Mouse (Mus musculus): ENCODE results near the gene Asxl2.

Gene Asxl2

GRCm38 (mm10) chr12:3426530-3427034 is at the start of gene Asxl2:
Asxl2 (plus strand) TSS chr12:3426857.
- peak; percentile 95 for ATAC-seq (ENCODE audit: low TSS enrichment)

GRCm38 (mm10) chr12:3377190-3377589 is 49.5 kb upstream of the Asxl2 start:
- no peak for ATAC-seq (ENCODE audit: low TSS enrichment)

DNA sequence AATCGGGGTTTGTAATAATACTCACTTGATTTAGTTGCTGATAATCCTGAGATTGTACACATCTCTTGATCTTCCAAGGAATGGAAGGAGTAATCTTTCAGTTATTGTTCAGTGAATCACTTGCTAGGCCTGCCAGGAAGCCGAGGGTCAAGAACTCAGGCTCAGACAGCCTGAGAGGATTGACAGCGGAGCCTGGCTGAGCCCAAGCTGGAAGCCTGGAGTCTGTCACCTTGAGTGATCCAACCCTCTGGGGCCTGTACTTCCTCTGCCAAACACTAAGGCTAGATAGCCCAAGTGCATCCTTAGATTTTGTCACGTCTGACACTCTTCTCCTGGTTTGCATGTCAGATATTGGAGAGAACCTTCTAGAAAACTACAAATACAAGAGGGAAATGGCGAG is 48.9 kb upstream of the Asxl2 start:
- ATAC-seq (ENCODE audit: low TSS enrichment) = no peak

DNA sequence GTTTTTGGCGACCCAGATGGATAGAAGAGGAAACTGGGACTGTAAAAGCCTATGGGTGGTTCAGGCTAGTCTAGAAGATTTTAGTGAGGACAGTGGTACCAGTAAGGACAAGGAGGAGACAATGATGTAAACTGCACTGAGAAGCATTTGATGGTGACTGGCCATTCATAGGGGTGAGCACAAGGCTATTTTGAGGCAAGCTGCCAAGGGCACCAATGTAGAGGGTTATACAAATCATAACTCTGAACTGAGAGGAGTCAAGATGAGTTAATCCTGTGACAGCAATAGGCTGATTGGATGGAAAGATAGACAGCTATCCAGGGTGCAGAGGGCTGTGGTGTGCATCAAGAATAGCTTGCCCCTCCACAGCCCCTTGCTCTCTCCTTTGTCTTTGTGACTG is 41.8 kb upstream of the Asxl2 start:
- ATAC-seq (ENCODE audit: low TSS enrichment) = no peak

DNA sequence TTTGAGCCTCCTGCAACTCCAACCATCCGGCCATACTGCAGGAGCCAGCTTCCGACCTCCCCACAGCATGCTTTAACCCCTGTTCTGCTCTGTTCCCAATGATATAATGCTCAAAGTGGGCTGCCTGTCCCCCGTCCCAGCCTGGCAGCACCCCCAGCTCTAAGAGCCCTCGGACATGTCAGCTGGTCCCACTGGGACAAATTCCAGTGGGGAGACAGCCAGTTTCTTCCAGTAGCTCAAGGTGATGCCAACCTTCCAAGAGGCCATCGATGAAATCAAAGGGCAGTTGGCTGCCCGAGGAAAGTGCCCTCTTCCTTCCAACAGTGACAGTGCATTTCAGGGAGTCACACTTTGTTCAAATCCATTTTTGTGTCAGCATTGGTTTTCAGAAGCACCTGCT is 41.4 kb upstream of the Asxl2 start:
- no peak for ATAC-seq (ENCODE audit: low TSS enrichment)

- ATAC-seq (ENCODE audit: low TSS enrichment) = peak; percentile 53
These were observed 40.7 kb upstream of the Asxl2 start for GRCm38 (mm10) chr12:3385940-3386339.

DNA sequence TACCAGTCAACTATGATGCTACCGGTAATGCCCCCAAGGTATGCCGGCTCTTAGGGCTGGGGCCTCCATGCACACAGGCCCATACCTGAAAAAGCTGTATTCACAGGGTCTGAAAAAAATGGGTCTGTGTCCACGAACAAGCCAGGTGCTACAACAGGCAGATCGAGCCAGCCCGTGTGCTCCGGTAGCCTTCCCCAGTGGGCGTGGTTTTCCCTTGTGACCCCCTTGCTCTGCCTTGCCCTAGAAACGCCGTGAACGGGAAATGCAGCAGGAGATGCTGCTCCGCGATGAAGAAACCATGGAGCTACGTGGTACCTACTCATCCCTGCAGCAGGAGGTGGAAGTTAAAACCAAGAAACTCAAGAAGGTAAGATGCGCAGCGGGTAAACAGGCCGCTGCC is 38.8 kb upstream of the Asxl2 start:
- no peak for ATAC-seq (ENCODE audit: low TSS enrichment)

- ATAC-seq (ENCODE audit: low TSS enrichment) = peak; percentile 24; the same call in 1 of the 2 replicates
These were observed 37.3 kb upstream of the Asxl2 start for GRCm38 (mm10) chr12:3389394-3389793.

DNA sequence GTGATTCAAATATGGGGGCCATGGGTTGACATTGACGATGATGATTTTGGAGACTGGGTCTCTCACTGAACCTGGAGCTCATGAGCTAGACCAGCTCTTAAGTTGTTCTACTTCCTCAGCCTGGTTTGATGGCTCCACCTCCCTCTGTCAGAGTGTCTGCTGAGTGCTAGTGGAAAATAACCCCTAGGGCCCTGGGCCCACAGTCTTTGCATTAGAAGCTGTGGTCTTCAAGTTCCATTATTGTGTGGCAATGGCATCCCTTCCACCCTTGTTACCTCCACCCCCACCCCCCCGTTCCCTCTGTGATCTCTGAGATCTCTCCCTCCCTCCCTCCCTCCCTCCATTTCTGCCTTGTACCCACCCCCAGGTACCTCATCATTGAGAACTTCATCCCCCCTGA is 36.6 kb upstream of the Asxl2 start:
- ATAC-seq (ENCODE audit: low TSS enrichment) = no peak

GRCm38 (mm10) chr12:3390577-3391262 is 35.9 kb upstream of the Asxl2 start:
- peak; percentile 75 for ATAC-seq (ENCODE audit: low TSS enrichment)

GRCm38 (mm10) chr12:3391276-3391675 is 35.4 kb upstream of the Asxl2 start:
- ATAC-seq (ENCODE audit: low TSS enrichment) = no peak

DNA sequence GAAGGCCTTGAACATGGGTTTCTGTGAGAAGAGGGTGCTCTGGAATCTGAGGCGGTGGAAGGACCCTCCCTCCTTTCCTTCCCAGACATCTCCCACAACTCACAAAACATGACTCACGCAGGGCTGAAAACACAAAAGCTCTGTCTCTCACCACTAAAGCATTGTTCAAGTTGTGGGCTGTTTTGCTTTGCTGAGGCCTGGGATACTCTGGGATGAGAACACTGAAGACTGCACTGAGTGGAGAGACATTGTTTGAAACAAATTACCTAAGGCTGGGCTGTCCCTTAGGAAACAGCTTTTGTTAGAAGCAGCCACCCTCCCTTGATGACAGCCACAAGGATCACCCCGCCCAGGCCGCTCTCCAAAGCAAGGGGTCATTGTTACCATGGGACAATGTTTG is 33.5 kb upstream of the Asxl2 start:
- no peak for ATAC-seq (ENCODE audit: low TSS enrichment)

DNA sequence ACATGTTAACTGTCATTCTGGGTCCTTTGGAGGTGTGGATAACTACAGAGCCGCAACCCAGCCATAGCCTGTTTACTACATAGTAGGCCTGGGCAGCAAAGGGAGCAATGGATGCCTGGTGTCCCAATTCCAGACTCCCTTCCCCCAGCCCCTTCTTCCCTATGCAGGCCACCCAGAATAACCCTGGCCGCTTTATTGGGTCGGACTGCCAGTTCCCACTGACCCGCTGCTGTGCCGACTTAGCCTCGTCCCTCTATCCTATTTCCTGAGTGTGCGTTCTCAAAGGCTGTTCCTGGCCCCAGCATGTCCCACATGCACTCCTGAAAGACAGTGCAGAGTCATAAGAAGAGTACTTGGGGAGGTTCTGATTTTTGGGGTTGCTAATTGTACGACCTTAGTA is 29.7 kb upstream of the Asxl2 start:
- ATAC-seq (ENCODE audit: low TSS enrichment) = no peak; the same call in 1 of the 2 replicates

DNA sequence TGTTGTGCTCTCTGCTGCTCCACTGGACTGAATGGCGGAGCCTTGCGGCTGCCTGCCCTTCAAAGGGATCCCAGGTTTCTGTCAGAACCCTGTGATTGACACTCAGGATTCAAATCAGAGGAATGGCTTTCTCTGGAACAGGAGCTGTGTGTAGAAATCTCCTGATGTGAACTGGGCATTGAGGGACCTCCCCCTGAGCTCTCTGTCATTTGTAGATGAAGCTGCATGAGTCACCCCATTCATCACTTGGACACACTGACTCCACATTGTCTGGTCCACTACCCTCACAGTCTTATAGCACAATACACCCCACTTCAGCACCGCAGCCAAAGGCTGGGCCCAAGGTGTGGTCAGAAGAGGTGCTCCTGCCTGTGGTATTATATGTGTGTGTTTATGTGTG is 21.0 kb upstream of the Asxl2 start:
- ATAC-seq (ENCODE audit: low TSS enrichment) = peak; percentile 25; the same call in 1 of the 2 replicates

- peak; percentile 75 for ATAC-seq (ENCODE audit: low TSS enrichment)
These were observed 20.1 kb upstream of the Asxl2 start for GRCm38 (mm10) chr12:3406585-3406984.

- ATAC-seq (ENCODE audit: low TSS enrichment) = no peak
These were observed 11.7 kb upstream of the Asxl2 start for GRCm38 (mm10) chr12:3414956-3415355.

DNA sequence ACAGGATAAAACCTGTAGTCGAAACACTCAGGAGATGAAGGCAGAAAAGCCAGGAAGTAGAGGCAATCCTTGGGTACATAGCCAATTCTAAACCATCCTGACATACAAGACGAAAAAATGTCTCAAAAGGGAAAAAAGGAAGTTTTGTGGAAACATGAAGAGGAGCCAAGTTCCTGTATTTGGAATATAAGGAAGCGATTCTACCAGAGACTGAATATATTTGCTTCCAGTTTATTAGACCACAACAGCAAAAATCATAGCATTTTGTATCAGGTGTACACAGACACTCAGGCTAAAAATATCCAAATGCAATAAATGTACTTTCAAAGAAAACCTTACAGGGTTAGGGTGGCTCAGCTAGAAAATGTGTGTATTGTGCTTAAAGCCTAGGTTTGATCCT is 7.9 kb upstream of the Asxl2 start:
- ATAC-seq (ENCODE audit: low TSS enrichment) = no peak; the same call in 1 of the 2 replicates

- no peak for ATAC-seq (ENCODE audit: low TSS enrichment)
These were observed 6.1 kb upstream of the Asxl2 start for GRCm38 (mm10) chr12:3420519-3420918.

- no peak for ATAC-seq (ENCODE audit: low TSS enrichment)
These were observed 3.9 kb upstream of the Asxl2 start for GRCm38 (mm10) chr12:3422786-3423185.

DNA sequence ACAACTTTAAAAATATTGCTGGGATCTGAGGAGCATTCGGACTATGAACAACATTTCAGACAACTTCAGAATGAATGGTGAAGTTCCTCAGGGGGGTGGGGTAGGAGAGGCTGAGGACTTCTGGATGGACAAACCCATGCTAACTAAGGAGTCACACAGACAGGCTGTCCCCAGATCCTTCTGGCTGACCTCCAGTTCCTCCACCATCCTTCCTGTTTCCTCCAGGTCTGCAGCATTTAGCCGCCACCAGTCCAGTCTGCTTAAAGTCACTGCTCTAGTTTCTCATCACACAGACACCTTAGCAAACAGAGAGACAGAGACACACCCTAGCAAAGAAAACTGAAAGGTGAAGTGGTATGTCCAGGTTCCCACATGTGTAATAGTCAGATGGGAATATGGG is 2.5 kb upstream of the Asxl2 start:
- no peak for ATAC-seq (ENCODE audit: low TSS enrichment)

DNA sequence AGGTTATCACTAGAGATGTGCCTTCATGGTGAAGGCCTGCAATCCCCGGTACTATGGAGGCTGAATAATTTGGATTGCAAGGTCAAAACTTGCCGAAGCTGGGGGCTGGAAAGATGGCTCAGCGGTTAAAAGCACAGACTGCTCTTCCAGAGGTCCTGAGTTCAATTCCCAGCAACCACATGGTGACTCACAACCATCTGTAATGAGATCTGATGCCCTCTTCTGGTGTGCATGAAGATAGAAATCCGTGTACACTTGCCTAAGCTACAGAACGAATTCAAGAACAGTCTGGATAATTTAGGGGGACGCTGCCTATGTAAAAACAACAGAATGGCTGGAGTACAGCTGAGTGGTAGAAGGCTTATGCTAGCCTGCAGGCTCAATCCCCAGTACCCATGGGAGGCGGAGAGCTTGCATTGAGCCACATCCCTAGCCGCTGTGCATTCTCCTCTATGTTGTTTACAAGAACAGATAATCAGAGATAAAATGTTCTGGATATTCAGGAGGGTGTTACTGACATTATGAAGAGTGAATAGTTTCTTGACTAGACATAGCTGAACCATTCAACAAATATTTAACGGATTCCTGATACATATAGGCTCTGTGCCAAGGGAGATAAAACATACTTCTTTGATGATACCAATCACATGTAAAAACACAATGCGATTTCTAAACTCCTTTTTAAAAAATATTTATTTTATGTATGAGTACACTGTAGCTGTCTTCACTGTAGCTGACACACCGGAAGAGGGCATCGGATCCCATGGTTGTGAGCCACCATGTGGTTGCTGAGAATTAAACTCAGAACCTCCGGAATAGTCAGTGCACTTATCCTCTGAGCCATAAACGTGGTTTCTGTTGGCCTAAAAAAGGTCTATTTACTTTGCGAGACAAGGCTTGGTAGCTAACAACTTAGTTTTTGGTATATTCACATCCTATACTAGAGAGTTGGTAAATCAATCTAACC is 999 bp upstream of the Asxl2 start:
- ATAC-seq (ENCODE audit: low TSS enrichment) = peak; percentile 26; the same call in 1 of the 2 replicates

DNA sequence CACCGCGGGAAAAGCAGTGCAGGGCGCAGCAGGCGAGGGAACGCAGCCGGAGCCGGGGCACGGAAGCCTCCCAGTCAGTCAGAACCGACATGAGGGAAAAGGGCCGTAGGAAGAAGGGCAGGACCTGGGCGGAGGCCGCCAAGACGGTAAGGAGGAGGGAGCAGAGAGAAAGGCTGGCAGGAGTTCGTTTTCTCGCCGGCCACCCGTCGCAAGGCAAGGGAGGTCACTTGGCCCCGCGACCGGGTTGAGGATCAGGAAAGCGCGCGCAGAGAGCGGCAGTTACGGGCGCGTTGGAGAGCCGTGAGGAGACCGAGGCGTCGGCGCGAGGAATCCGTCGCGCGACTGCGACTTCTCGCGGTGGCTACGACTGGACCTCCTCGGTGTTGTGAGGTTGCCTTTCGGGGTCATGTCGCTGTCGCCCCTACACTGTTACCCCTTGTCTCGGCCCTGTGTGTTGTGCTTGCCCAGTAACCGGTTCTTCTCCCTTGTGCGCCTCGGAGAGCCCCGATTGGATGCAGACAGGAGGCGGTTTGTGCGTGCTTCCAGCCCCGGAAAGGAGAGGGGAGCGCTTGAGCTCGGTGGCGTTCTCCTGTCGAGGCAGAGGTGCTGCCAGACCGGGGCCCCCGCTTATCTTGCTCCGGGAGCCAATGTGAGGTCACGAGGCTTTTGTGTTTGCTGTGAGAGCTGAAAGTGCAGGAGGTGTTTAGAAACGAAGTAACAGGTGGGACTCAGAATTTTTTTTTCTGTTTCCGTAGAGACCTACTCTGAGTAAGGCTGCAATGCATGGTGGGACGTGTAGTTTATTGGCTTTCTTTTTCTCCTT is 621 bp downstream of the Asxl2 start:
- ATAC-seq (ENCODE audit: low TSS enrichment) = peak; percentile 67
